Mouse (Mus musculus): ENCODE results near the gene Apba3.

DNA sequence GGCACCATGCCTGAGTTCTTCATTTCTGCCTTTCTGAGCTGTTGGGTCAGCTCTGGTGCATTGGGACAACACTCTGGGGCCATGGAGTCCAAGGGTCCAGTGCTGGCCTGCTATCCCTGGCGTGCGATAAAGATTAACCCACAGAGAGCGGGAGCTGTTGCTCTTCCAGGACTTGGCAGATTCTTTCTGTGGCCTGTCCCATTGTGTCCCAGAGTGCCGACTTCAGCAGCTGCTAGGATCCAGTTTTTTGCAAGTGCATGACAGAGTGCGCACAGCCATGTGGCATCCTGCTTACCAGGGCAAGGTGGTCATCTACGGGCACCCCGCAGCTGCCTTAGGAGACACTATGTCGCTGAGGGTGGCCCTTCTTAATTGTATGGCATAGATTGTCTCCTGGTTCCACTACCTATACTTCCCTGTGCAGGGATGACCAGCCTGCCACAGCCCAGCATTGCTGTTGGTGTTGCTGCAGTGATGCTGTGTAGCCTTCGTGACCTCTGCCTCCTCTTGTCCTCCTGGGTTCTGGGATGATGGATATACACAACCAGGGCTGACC, 33.7 kb downstream of the Apba3 start:
- TF ChIP-seq CTCF (IDR thresholded peaks at IDR 0.05; ENCODE audit: control insufficient read depth, insufficient read depth, low read length) (no peak), POLR2A (IDR thresholded peaks at IDR 0.05; ENCODE audit: borderline replicate concordance, control insufficient read depth, low read depth, low read length) (no peak)
